Mouse (Mus musculus): ENCODE measurements around the gene Enox2.

DNA sequence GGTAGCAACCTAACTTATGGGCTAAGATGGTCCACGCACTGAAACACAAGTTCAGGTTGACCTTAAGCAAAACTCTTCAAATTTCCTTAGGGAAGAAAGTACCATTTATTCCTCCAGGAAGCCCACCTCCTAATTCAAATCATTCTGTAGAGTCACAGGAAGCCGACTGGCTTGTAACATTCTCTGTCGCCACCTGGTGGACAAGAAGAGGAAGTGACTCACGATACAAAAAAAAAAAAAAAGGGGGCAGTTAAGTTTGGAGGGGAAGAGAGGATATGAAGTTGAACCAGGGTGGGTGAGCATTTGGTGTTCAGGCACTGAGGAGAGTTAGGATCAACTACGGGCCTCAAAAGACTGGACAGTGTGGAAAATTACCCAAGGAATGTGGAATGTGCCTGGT, 18.6 kb upstream of the Enox2 start:
- TF ChIP-seq EP300 (IDR thresholded peaks at IDR 0.05; ENCODE audit: low read depth) (no peak), CTCF (IDR thresholded peaks at IDR 0.05; ENCODE audit: low read depth) (peak; percentile 61)
